Mouse (Mus musculus): Measurements from ENCODE around the gene Stip1. TPM values are rescaled to one million over a fixed set of nuclear protein-coding genes. Genes with fewer than 3 reads are reported as not detected.

The Stip1 gene
- polyA plus RNA-seq, 1 experiment from 2014 or later = 51.8 TPM

- ATAC-seq (peak; percentile 69), DNase-seq (ENCODE audit: low spot score) (peak; percentile 63)
- WGBS = 16% methylated on average over 33 of the region's 35 CpGs
- H3K4me3 ChIP-seq (ENCODE audit: low read depth, low read length) = peak overlapping the region; percentile 3; the same call in 1 of the 2 replicates
- no peak for TF ChIP-seq EP300 (IDR thresholded peaks at IDR 0.05)
- no peak for TF ChIP-seq CTCF (IDR thresholded peaks at IDR 0.05)
- H3K27me3 ChIP-seq (replicated peaks; ENCODE audit: insufficient read depth, low read length) = no peaks in the 10 kb centered on the region
- peak overlapping the region; percentile 30 for H3K4me2 ChIP-seq (replicated peaks; ENCODE audit: low read depth, low read length)
- H3K27ac ChIP-seq (ENCODE audit: low read length) = no peak overlapping the region
- H3K9me3 ChIP-seq (ENCODE audit: low read length) = no peaks in the 10 kb centered on the region
- peaks cover 4% of the 10 kb centered on the region; the same call in 1 of the 2 replicates for H3K4me1 ChIP-seq (ENCODE audit: insufficient read depth, low read depth, low read length)
- peak overlapping the region; percentile 23; the same call in 1 of the 2 replicates for H3K9ac ChIP-seq (replicated peaks; ENCODE audit: low read depth)
- no peaks in the 10 kb centered on the region for H3K36me3 ChIP-seq (ENCODE audit: insufficient read depth, low read length)
These were observed 30.3 kb upstream of the Stip1 start for GRCm38 (mm10) chr19:7069781-7070763.

GRCm38 (mm10) chr19:7068661-7069531, 29.1 kb upstream of the Stip1 start:
- H3K9me3 ChIP-seq (ENCODE audit: low read length) = no peaks in the 10 kb centered on the region
- ATAC-seq = no peak
- no peak for DNase-seq (ENCODE audit: low spot score)
- no peak overlapping the region for H3K4me3 ChIP-seq (ENCODE audit: low read depth, low read length)
- H3K4me2 ChIP-seq (replicated peaks; ENCODE audit: low read depth, low read length) = no peak overlapping the region
- TF ChIP-seq EP300 (IDR thresholded peaks at IDR 0.05) = no peak
- TF ChIP-seq CTCF (IDR thresholded peaks at IDR 0.05) = peak; percentile 33
- no peak overlapping the region for H3K27ac ChIP-seq (ENCODE audit: low read length)
- 61% methylated on average over 11 of the region's 11 CpGs for WGBS
- H3K4me1 ChIP-seq (ENCODE audit: insufficient read depth, low read depth, low read length) = peaks cover 4% of the 10 kb centered on the region; the same call in 1 of the 2 replicates
- H3K27me3 ChIP-seq (replicated peaks; ENCODE audit: insufficient read depth, low read length) = no peaks in the 10 kb centered on the region
- no peaks in the 10 kb centered on the region for H3K36me3 ChIP-seq (ENCODE audit: insufficient read depth, low read length)
- H3K9ac ChIP-seq (replicated peaks; ENCODE audit: low read depth) = no peak overlapping the region

- Histone ChIP-seq H3K4me3 (ENCODE audit: low read depth, low read length) (no peak overlapping the region), H3K27me3 (replicated peaks; ENCODE audit: insufficient read depth, low read length) (no peaks in the 10 kb centered on the region), H3K36me3 (ENCODE audit: insufficient read depth, low read length) (no peaks in the 10 kb centered on the region), H3K9ac (replicated peaks; ENCODE audit: low read depth) (no peak overlapping the region), H3K27ac (ENCODE audit: low read length) (no peak overlapping the region), H3K4me1 (ENCODE audit: insufficient read depth, low read depth, low read length) (peaks cover 4% of the 10 kb centered on the region; the same call in 1 of the 2 replicates), H3K4me2 (replicated peaks; ENCODE audit: low read depth, low read length) (no peak overlapping the region), H3K9me3 (ENCODE audit: low read length) (no peaks in the 10 kb centered on the region)
- peak; percentile 84 for TF ChIP-seq CTCF (IDR thresholded peaks at IDR 0.05)
- TF ChIP-seq EP300 (IDR thresholded peaks at IDR 0.05) = no peak
- peak; percentile 50 for ATAC-seq
- WGBS = 7% methylated on average over 14 of the region's 14 CpGs
- DNase-seq (ENCODE audit: low spot score) = peak; percentile 69
These were observed 28.4 kb upstream of the Stip1 start for GRCm38 (mm10) chr19:7068136-7068535.

DNA sequence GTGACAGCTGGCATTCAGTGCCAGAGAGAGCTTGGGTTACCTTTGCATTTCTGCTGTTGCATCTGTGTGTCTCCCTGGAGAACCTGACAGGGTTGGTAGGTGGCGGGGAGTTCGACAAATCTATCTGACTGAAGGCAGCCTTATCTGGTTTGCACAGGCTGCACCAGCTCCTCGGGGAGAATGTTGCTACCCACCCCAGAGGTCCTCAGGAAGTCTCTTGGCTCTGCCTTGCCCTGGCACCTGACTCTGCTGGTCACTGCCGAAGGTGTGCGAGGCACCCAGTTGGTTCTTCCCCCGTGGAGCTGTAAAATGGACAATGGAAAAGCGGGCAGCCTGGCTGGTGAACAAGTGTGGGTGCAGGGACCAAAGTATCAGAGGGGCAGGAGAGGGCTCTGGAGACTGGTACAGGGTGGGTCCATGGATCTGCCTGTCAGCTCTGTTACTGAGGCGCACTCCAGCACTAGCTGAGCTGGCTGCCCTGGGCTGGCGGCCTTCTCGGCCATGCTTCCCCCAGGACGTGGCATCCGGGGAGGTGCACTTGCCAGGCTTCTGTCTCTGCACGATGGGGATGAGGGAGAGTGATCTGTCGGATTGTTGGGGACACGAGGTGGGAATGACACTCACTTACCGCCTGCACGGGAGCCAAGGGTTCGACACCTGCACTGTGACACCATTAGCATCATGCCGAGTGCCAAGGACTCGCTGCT, 27.7 kb upstream of the Stip1 start:
- DNase-seq (ENCODE audit: low spot score) (no peak), ATAC-seq (no peak)
- Histone ChIP-seq H3K9me3 (ENCODE audit: low read length) (no peaks in the 10 kb centered on the region), H3K27ac (ENCODE audit: low read length) (no peak overlapping the region), H3K9ac (replicated peaks; ENCODE audit: low read depth) (no peak overlapping the region), H3K36me3 (ENCODE audit: insufficient read depth, low read length) (no peaks in the 10 kb centered on the region), H3K27me3 (replicated peaks; ENCODE audit: insufficient read depth, low read length) (no peaks in the 10 kb centered on the region), H3K4me3 (ENCODE audit: low read depth, low read length) (no peak overlapping the region), H3K4me1 (ENCODE audit: insufficient read depth, low read depth, low read length) (peaks cover 4% of the 10 kb centered on the region; the same call in 1 of the 2 replicates), H3K4me2 (replicated peaks; ENCODE audit: low read depth, low read length) (no peak overlapping the region)
- TF ChIP-seq CTCF (IDR thresholded peaks at IDR 0.05) (no peak), EP300 (IDR thresholded peaks at IDR 0.05) (no peak)
- 40% methylated on average over 20 of the region's 20 CpGs for WGBS

- no peak for ATAC-seq
- no peak overlapping the region for H3K4me3 ChIP-seq (ENCODE audit: low read depth, low read length)
- H3K36me3 ChIP-seq (ENCODE audit: insufficient read depth, low read length) = no peaks in the 10 kb centered on the region
- DNase-seq (ENCODE audit: low spot score) = no peak
- no peak overlapping the region for H3K27ac ChIP-seq (ENCODE audit: low read length)
- WGBS = 34% methylated on average over 7 of the region's 8 CpGs
- TF ChIP-seq EP300 (IDR thresholded peaks at IDR 0.05) = no peak
- no peak for TF ChIP-seq CTCF (IDR thresholded peaks at IDR 0.05)
- H3K27me3 ChIP-seq (replicated peaks; ENCODE audit: insufficient read depth, low read length) = no peaks in the 10 kb centered on the region
- peaks cover 4% of the 10 kb centered on the region; the same call in 1 of the 2 replicates for H3K4me1 ChIP-seq (ENCODE audit: insufficient read depth, low read depth, low read length)
- H3K4me2 ChIP-seq (replicated peaks; ENCODE audit: low read depth, low read length) = no peak overlapping the region
- no peak overlapping the region for H3K9ac ChIP-seq (replicated peaks; ENCODE audit: low read depth)
- no peaks in the 10 kb centered on the region for H3K9me3 ChIP-seq (ENCODE audit: low read length)
These were observed 27.1 kb upstream of the Stip1 start for GRCm38 (mm10) chr19:7066828-7067342.
